Mouse (Mus musculus) stomach, postnatal 0 days (tissue): ENCODE results near the gene Fuz. TPM values are rescaled to one million over a fixed set of nuclear protein-coding genes. Genes with fewer than 3 reads are reported as not detected.

Experiments used
- ATAC-seq: fragments of 200-750 bp; cut with Nextera tagmentation; 2 replicates; pipeline ENCODE4 v1.8.0; 2017; ENCODE audit not compliant: low FRiP score, low TSS enrichment
- DNase-seq: peaks from one replicate; pipeline ENCODE4 v3.0.0-alpha.2; 2016; ENCODE audit warnings: low spot score
- H3K27ac ChIP-seq: fragments of 300-500 bp; sonication (generic); replicated peaks from 2 replicates; pipeline ENCODE4 v1.5.1; 2014; ENCODE audit warnings: mild to moderate bottlenecking, control low read depth
- H3K27me3 ChIP-seq: fragments of 300-500 bp; sonication (generic); 2 replicates; pipeline ENCODE4 v1.6.1; 2014; ENCODE audit warnings: low read length; ENCODE audit not compliant: control insufficient read depth, insufficient read depth
- H3K36me3 ChIP-seq: fragments of 300-500 bp; sonication (generic); 2 replicates; pipeline ENCODE4 v1.6.1; 2014; ENCODE audit warnings: low read length, mixed read lengths; ENCODE audit not compliant: control insufficient read depth, insufficient read depth
- H3K4me1 ChIP-seq: fragments of 300-500 bp; sonication (generic); replicated peaks from 2 replicates; pipeline ENCODE4 v1.6.1; 2014; ENCODE audit warnings: antibody characterized with exemption; ENCODE audit not compliant: control insufficient read depth, insufficient read depth
- H3K4me2 ChIP-seq: fragments of 300-500 bp; sonication (generic); replicated peaks from 2 replicates; pipeline ENCODE4 v1.6.1; 2014; ENCODE audit warnings: low read depth, mild to moderate bottlenecking, control low read depth, moderate library complexity
- H3K4me3 ChIP-seq: fragments of 300-500 bp; sonication (generic); 2 replicates; pipeline ENCODE4 v1.5.1; 2014; ENCODE audit warnings: low read depth, low read length, control low read depth
- H3K9ac ChIP-seq: fragments of 300-500 bp; sonication (generic); 2 replicates; pipeline ENCODE4 v1.6.1; 2014; ENCODE audit warnings: mild to moderate bottlenecking, low read length, control low read depth, mixed read lengths
- H3K9me3 ChIP-seq: fragments of 300-500 bp; sonication (generic); 2 replicates; pipeline ENCODE4 v1.6.1; 2016; ENCODE audit warnings: low read length; ENCODE audit not compliant: control insufficient read depth
- CTCF ChIP-seq: IDR thresholded peaks from 2 replicates; pipeline ENCODE4 v1.5.1; 2016; ENCODE audit warnings: antibody characterized with exemption, low read depth, mild to moderate bottlenecking, moderate library complexity
- EP300 ChIP-seq: optimal IDR thresholded peaks from 2 replicates; pipeline ENCODE3; 2016; ENCODE audit warnings: antibody characterized with exemption
- WGBS: fragments of 180-500 bp; shearing (Covaris S2); extraction: QIAGEN DNeasy Blood & Tissue Kit; methylation state at CpG from one replicate; pipeline ENCODE4 v1.1.7; 2014; 5-methylcytosine and 5-hydroxymethylcytosine counted together
- polyA plus RNA-seq: library from polyadenylated mRNA; unstranded; fragments of >200 nt; fragmentation: Nextera tagmentation; extraction: Ambion mirVana; gene quantifications from 2 replicates; pipeline ENCODE4 v1.2.1, GENCODE M21; 2015

Gene Fuz
- polyA plus RNA-seq, 1 experiment from 2014 or later = 13.1 TPM

DNA sequence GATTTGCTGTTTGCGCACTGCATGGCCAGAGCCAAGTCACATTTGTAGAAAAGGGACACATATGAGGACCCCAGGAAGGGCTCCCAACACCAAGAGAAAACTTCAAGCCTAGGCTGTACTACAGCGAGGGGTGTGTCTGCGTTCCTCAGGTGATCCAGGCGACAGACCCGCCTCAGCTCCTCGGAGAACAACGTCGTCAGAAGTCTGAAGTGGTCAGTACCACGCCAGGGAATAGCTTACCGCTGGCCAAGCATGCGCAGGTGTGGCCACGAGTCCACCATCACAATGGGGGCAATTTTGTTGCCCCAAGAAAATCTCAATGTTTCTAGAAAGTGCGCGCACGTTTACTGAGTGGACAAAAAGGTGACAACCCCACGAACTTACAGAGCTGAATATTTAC is 27.4 kb upstream of the Fuz start:
- TF ChIP-seq EP300 = no peak
- TF ChIP-seq CTCF = no peak
- Histone ChIP-seq H3K27ac (peak overlapping the region; percentile 100), H3K27me3 (no peaks in the 10 kb centered on the region), H3K4me1 (peaks cover 23% of the 10 kb centered on the region), H3K36me3 (peaks cover 13% of the 10 kb centered on the region), H3K4me3 (peak overlapping the region; percentile 98), H3K9ac (peak overlapping the region; percentile 99), H3K9me3 (no peaks in the 10 kb centered on the region), H3K4me2 (peak overlapping the region; percentile 75)
- 1% methylated on average over 16 of the region's 16 CpGs for WGBS
- DNase-seq (peak; percentile 68), ATAC-seq (no peak)

DNA sequence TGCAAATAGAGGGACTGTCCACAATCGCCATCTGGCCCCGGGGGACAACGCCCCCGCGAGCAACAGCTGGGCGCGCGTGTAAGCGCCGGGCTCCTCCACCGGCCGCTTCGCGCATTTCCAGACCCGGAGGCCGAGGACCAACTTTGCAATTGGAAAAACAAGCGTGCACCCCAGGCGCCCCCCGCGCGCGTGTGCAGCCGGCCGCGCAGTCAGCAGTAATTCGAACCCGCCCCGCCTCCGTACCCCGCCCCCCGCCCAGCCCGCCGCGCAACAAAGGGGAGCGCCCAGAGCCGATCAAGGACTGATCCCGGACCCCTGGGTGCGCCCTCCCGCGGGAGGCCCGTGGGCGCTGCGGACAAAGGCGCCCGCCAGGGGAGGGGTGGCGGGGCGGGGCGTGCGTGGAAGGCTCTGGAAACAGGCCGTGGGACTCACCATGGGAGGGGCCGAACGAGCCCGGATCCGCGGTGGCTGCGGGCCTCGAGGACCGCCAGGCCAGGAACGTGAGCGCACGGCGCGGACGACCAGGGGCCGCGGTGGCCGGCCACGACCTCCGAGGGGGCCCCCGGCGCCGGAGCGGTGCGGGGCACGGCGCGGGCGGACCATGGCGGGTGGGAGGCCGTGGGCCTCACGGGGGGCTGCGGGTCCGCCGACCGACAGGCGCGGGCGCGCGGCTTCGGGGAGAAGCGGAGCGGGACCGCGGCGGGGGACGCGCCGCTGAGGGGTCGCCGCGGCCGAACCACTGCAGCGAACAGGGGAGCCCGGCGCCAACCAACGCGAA is 26.8 kb upstream of the Fuz start:
- no peaks in the 10 kb centered on the region for H3K27me3 ChIP-seq
- WGBS = under 1% methylated on average over 89 of the region's 108 CpGs
- peaks cover 23% of the 10 kb centered on the region for H3K4me1 ChIP-seq
- peak overlapping the region; percentile 75 for H3K4me2 ChIP-seq
- peak; percentile 17 for ATAC-seq
- no peaks in the 10 kb centered on the region for H3K9me3 ChIP-seq
- H3K36me3 ChIP-seq = peaks cover 6% of the 10 kb centered on the region
- peak; percentile 38; the same call in 1 of the 2 replicates for TF ChIP-seq CTCF
- no peak for TF ChIP-seq EP300
- H3K4me3 ChIP-seq = peak overlapping the region; percentile 98
- peak; percentile 88 for DNase-seq
- H3K9ac ChIP-seq = peak overlapping the region; percentile 99
- H3K27ac ChIP-seq = peak overlapping the region; percentile 100

DNA sequence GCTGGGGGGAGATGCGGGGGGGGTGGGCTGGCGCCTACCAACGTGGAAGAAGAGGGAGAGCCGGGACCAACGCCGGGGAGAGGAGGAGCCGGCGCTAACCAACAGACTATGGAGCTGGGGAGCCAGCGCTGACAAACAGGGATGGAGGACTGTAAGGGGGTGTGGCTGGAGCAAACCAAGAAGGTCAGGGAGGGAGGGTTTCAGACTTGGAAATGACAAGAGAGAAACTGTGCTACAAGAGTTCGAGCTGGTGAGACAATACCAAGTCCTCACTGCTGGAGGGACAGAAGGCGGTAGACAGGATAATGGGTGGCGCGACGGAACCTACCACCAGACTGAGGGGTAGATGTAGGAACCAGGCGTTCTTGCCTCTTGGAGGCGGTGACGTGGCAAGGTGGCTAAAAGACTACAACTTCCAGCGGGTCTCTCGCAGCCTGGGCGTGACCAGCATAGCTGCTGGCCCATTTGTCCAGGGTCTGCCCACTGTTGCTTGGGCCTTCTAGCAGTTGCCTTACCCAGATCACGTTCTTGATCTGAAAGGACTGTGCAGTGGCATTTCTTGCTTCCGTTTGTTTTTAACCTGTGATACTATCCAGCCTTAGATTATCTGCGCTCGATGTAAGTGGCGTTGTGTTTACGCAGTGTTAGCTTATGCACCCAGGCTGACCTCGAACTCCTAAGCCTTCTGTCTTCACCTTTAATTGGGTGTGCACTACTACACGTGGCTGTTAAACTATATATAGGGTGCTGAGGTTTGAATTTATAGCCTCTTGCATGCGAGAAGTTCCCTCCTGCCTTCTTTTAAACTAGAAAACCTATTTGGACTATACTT is 26.0 kb upstream of the Fuz start, which contains the start of gene Ptov1:
Ptov1 (minus strand) TSS at position 92 of the 832 bp plus-strand sequence.
- no peaks in the 10 kb centered on the region for H3K27me3 ChIP-seq
- peak within 1 kb of the TSS; percentile 99 for H3K9ac ChIP-seq
- TF ChIP-seq CTCF = peak; percentile 1; the same call in 1 of the 2 replicates
- peak; percentile 81 for TF ChIP-seq EP300
- peaks cover 23% of the 10 kb centered on the region for H3K4me1 ChIP-seq
- H3K4me3 ChIP-seq = peak within 1 kb of the TSS; percentile 98
- 2% methylated on average over 29 of the region's 29 CpGs for WGBS
- ATAC-seq (peak; percentile 91), DNase-seq (peak; percentile 95)
- H3K27ac ChIP-seq = peak within 1 kb of the TSS; percentile 100
- no peaks in the 10 kb centered on the region; the same call in 1 of the 2 replicates for H3K36me3 ChIP-seq
- H3K4me2 ChIP-seq = peak within 1 kb of the TSS; percentile 75
- no peaks in the 10 kb centered on the region for H3K9me3 ChIP-seq

DNA sequence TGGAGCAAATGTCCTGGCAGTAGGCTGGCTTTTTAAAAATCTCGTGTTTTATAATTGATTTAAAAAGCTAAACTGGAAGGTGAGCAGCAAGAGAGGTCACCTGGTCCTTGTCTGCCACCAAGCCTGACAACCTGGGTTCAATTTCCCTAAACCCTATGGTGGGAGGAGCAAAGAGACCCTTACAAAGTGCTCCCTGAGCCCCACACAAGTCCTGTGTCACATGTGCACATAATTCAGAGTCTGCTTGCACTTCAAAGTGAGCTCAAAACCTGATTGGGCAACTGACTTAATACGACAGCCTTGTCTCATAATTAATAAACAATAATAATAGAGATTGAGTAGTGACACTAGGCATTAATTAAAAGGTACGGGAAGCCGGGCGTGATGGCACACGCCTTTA is 25.3 kb upstream of the Fuz start:
- no peaks in the 10 kb centered on the region for H3K36me3 ChIP-seq
- ATAC-seq = no peak
- H3K4me3 ChIP-seq = peak overlapping the region; percentile 98; the same call in 1 of the 2 replicates
- peaks cover 18% of the 10 kb centered on the region for H3K4me1 ChIP-seq
- H3K9me3 ChIP-seq = no peaks in the 10 kb centered on the region
- H3K9ac ChIP-seq = peak overlapping the region; percentile 99; the same call in 1 of the 2 replicates
- no peak for DNase-seq
- WGBS = 70% methylated on average over 6 of the region's 6 CpGs
- H3K27ac ChIP-seq = peak overlapping the region; percentile 100
- peak overlapping the region; percentile 75 for H3K4me2 ChIP-seq
- TF ChIP-seq EP300 = no peak
- no peak for TF ChIP-seq CTCF
- H3K27me3 ChIP-seq = no peaks in the 10 kb centered on the region

DNA sequence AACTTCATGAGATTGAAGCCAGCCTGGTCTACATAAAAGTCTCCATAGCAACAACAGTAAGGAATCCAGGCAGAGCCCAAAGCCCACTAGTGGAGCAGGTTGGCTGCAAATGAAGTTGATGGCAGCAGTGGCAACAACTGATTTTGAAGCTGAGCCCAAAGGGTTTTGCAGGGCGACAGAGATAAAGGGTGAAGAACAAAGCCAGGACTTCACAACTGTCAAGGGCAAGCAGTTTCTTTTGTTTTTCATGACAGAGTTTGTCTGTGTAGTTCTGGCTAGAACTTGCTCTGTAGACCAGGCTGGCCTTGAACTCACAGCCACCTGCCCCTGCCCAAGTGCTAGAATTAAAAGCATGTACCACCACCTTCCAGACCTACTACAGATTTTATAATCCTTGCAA is 24.7 kb upstream of the Fuz start:
- H3K4me3 ChIP-seq = no peak overlapping the region
- ATAC-seq (no peak), DNase-seq (no peak)
- H3K9ac ChIP-seq = no peak overlapping the region
- H3K4me2 ChIP-seq = no peak overlapping the region
- peaks cover 13% of the 10 kb centered on the region for H3K4me1 ChIP-seq
- no peaks in the 10 kb centered on the region for H3K9me3 ChIP-seq
- TF ChIP-seq CTCF (no peak), EP300 (no peak)
- no peaks in the 10 kb centered on the region for H3K36me3 ChIP-seq
- no peaks in the 10 kb centered on the region for H3K27me3 ChIP-seq
- H3K27ac ChIP-seq = no peak overlapping the region
- WGBS = 86% methylated on average over 1 of the region's 1 CpGs
